Mouse (Mus musculus) CH12.LX (cell line): ENCODE data around the gene Chrne. TPM values are rescaled to one million over a fixed set of nuclear protein-coding genes. Genes with fewer than 3 reads are reported as not detected.

Experiments
- DNase-seq: peaks from one replicate; pipeline ENCODE4 v3.0.0-alpha.2; 2013; ENCODE audit errors: extremely low read depth
- H3K27ac ChIP-seq: 2 replicates; pipeline ENCODE4 v1.5.1; 2012; ENCODE audit warnings: low read depth, mild to moderate bottlenecking, control low read depth, moderate library complexity; ENCODE audit not compliant: insufficient read depth
- H3K27me3 ChIP-seq: replicated peaks from 2 replicates; pipeline ENCODE3; 2012; ENCODE audit warnings: inconsistent platforms
- H3K36me3 ChIP-seq, 2 experiments: replicated peaks in 1 of 2; 2 replicates each; pipeline versions ENCODE3 to v1.6.1; 2012; ENCODE audit warnings: inconsistent platforms in 1 of 2, low read length in 1 of 2, mild to moderate bottlenecking in 1 of 2, mixed read lengths in 1 of 2, moderate library complexity in 1 of 2; ENCODE audit not compliant: control insufficient read depth in 1 of 2, insufficient read depth in 1 of 2
- H3K4me1 ChIP-seq, 2 experiments: 2 replicates each; pipeline ENCODE4 v1.6.1; 2012; ENCODE audit warnings: inconsistent platforms in 1 of 2, moderate library complexity in 1 of 2; ENCODE audit not compliant: insufficient read depth in 2 of 2, control insufficient read depth in 1 of 2
- H3K4me2 ChIP-seq: 2 replicates; pipeline ENCODE4 v1.6.1; 2012; ENCODE audit warnings: low read depth, mild to moderate bottlenecking, control low read depth; ENCODE audit not compliant: poor library complexity, insufficient read depth, severe bottlenecking
- H3K4me3 ChIP-seq, 3 experiments: fragments of 150-350 bp in 1 of 3; sonication (generic) in 1 of 3; replicated peaks in 1 of 3; 2 replicates each; pipeline versions ENCODE3 to v1.5.1; 2011 to 2012; ENCODE audit warnings: low read depth in 2 of 3, low read length in 2 of 3, mild to moderate bottlenecking in 2 of 3, moderate library complexity in 2 of 3, control low read depth in 1 of 3, improper control_type of control experiment in 1 of 3, inconsistent platforms in 1 of 3, mixed read lengths in 1 of 3; ENCODE audit not compliant: poor library complexity in 1 of 3
- H3K79me2 ChIP-seq: replicated peaks from 2 replicates; pipeline ENCODE4 v1.6.1; 2012; ENCODE audit warnings: mild to moderate bottlenecking, moderate library complexity; ENCODE audit not compliant: control insufficient read depth, poor library complexity, insufficient read depth, severe bottlenecking; ENCODE audit errors: extremely low read depth
- H3K9ac ChIP-seq: 2 replicates; pipeline ENCODE4 v1.6.1; 2012; ENCODE audit warnings: low read depth, mild to moderate bottlenecking, control low read depth, moderate library complexity; ENCODE audit not compliant: insufficient read depth
- H3K9me3 ChIP-seq: replicated peaks from 2 replicates; pipeline ENCODE3; 2012; ENCODE audit warnings: low read length, inconsistent platforms, mixed read lengths
- BHLHE40 ChIP-seq: IDR thresholded peaks from 2 replicates; pipeline ENCODE4 v1.6.1; 2011; ENCODE audit warnings: mild to moderate bottlenecking, low read depth, low read length, improper control_type of control experiment
- CHD1 ChIP-seq: IDR thresholded peaks from 2 replicates; pipeline ENCODE4 v1.6.1; 2012; ENCODE audit warnings: low read depth, low read length, improper control_type of control experiment, inconsistent platforms
- CHD2 ChIP-seq: IDR thresholded peaks from 2 replicates; pipeline ENCODE4 v1.6.1; 2011; ENCODE audit warnings: low read length, improper control_type of control experiment
- CTCF ChIP-seq, 2 experiments: IDR thresholded peaks in 1 of 2; conservative IDR thresholded peaks in 1 of 2; 2 replicates each; pipeline ENCODE4 v1.5.1; 2011 to 2012; ENCODE audit warnings: low read depth in 2 of 2, low read length in 2 of 2, improper control_type of control experiment in 1 of 2, inconsistent platforms in 1 of 2, mild to moderate bottlenecking in 1 of 2, moderate library complexity in 1 of 2
- ETS1 ChIP-seq: conservative IDR thresholded peaks from 2 replicates; pipeline ENCODE4 v1.6.1; 2012; ENCODE audit warnings: low read depth, mild to moderate bottlenecking, inconsistent platforms, low read length, improper control_type of control experiment, moderate library complexity
- HCFC1 ChIP-seq: IDR thresholded peaks from 2 replicates; pipeline ENCODE4 v1.6.1; 2012; ENCODE audit warnings: low read depth, mild to moderate bottlenecking, inconsistent platforms, low read length, improper control_type of control experiment
- MAZ ChIP-seq: IDR thresholded peaks from 2 replicates; pipeline ENCODE4 v1.6.1; 2012; ENCODE audit warnings: low read depth, mild to moderate bottlenecking, inconsistent platforms, low read length, improper control_type of control experiment, moderate library complexity
- MEF2A ChIP-seq: IDR thresholded peaks from 2 replicates; pipeline ENCODE4 v1.6.1; 2014; ENCODE audit warnings: low read depth, mild to moderate bottlenecking, inconsistent platforms, low read length, improper control_type of control experiment, borderline replicate concordance
- PAX5 ChIP-seq: IDR thresholded peaks from 2 replicates; pipeline ENCODE4 v1.6.1; 2012; ENCODE audit warnings: low read length, inconsistent platforms, mixed read lengths
- RCOR1 ChIP-seq: conservative IDR thresholded peaks from 2 replicates; pipeline ENCODE4 v1.6.1; 2012; ENCODE audit warnings: low read depth, mild to moderate bottlenecking, inconsistent platforms, low read length, improper control_type of control experiment
- TBP ChIP-seq: conservative IDR thresholded peaks from 2 replicates; pipeline ENCODE4 v1.6.1; 2011; ENCODE audit warnings: low read depth, low read length, improper control_type of control experiment
- USF1 ChIP-seq: IDR thresholded peaks from 2 replicates; pipeline ENCODE4 v1.6.1; 2014; ENCODE audit warnings: low read depth, mild to moderate bottlenecking, inconsistent platforms, low read length, improper control_type of control experiment
- USF2 ChIP-seq: conservative IDR thresholded peaks from 2 replicates; pipeline ENCODE4 v1.6.1; 2011; ENCODE audit warnings: low read depth, low read length, improper control_type of control experiment
- ZC3H11A ChIP-seq: IDR thresholded peaks from 2 replicates; pipeline ENCODE4 v1.6.1; 2012; ENCODE audit warnings: low read depth, mild to moderate bottlenecking, inconsistent platforms, low read length, improper control_type of control experiment
- ZNF384 ChIP-seq: IDR thresholded peaks from 2 replicates; pipeline ENCODE4 v1.6.1; 2012; ENCODE audit warnings: low read depth, low read length, improper control_type of control experiment, inconsistent platforms
- dilution Hi-C: fragments of 300-500 bp; cut with MboI; formaldehyde crosslinking; loops from 2 replicates; pipeline ENCODE4 v1.14.3; 2020; ENCODE audit warnings: low sequenced_read_pairs; ENCODE audit not compliant: extremely low pct_unique_long_range_greater_than_20kb, extremely low pct_ligation_motif_present
- in situ Hi-C: fragments of 300-500 bp; cut with MboI; formaldehyde crosslinking; loops from 3 replicates; pipeline ENCODE4 v1.14.3; 2019; ENCODE audit warnings: low sequenced_read_pairs, low pct_ligation_motif_present, low pct_unique_long_range_greater_than_20kb, mixed read lengths
- polyA plus RNA-seq: library from polyadenylated mRNA; unstranded; fragments of >175 nt; gene quantifications from 2 replicates; pipeline ENCODE4 v1.2.1, GENCODE M21; 2012; ENCODE audit warnings: low read depth; ENCODE audit not compliant: insufficient read length
- total RNA-seq, 2 experiments: library from RNA; depleted of rRNA; stranded (reverse); fragments of 300-350 nt in 1 of 2; fragments of >200 nt in 1 of 2; gene quantifications; 2 replicates each; pipeline ENCODE4 v1.2.3; 2012 to 2014

Chrne gene
- total and polyA plus RNA-seq, 3 experiments, result not detected

DNA sequence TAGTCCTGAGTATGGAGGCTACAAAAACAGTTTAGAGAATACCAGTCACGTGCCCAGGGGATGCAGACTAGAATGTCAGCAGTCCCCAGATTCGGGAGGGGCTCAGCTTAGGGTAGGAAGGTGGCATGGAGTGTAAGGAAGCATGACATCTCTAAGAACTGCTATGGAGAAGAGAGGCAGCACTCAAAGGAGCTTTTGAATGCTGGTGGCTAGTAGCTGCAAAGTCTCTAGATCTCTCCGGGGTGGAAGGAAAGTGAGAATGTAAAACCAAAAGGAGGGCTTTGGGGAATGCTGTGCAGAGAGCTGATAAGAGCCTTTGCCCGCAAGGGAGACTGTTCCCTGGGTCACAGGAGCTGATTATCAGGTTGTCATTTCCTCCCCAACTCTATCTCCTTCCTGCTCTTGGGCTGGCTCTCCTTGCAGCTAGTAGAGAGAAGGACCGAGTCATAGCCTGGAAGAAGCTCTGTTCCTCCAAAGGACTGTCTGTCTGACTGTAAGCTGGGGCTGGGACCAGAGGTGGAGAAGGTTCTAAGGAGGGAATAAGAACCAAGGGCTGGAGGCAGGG lies 19.8 kb upstream of the Chrne start, which contains the start of gene Gp1ba:
Gene Gp1ba, plus strand, starts transcription at position 409 of the 565 bp plus-strand sequence.
- Histone ChIP-seq H3K9ac (no peak within 1 kb of the TSS), H3K79me2 (no peaks in the 10 kb centered on the region), H3K27me3 (no peaks in the 10 kb centered on the region), H3K36me3 (peaks cover 0 to 27% of the 10 kb centered on the region in 2 experiments), H3K4me1 (no peaks in the 10 kb centered on the region), H3K27ac (no peak within 1 kb of the TSS), H3K4me2 (no peak within 1 kb of the TSS), H3K4me3 (no peak within 1 kb of the TSS), H3K9me3 (no peaks in the 10 kb centered on the region)
- dilution Hi-C loops, result no loop called here
- TF ChIP-seq CHD1 (no peak), BHLHE40 (no peak), CTCF (conservative IDR thresholded peaks at IDR 0.05 in 1 of 2, IDR thresholded peaks at IDR 0.05 in 1 of 2; ENCODE audit: low read depth in 2 of 2, low read length in 2 of 2) (no peak), MAZ (no peak), USF2 (no peak), PAX5 (no peak), ZC3H11A (no peak), ZNF384 (no peak)
- in situ Hi-C loops, result no loop called here
- no peak for DNase-seq

- H3K4me2 ChIP-seq, result no peak overlapping the region
- no peaks in the 10 kb centered on the region for H3K79me2 ChIP-seq
- H3K9me3 ChIP-seq, result no peaks in the 10 kb centered on the region
- TF ChIP-seq CHD2 (no peak), ETS1 (no peak), TBP (no peak), USF2 (no peak), HCFC1 (no peak), MEF2A (no peak), USF1 (no peak), RCOR1 (no peak), CHD1 (no peak)
- no peak overlapping the region for H3K9ac ChIP-seq
- no peak for DNase-seq
- no peak overlapping the region for H3K4me3 ChIP-seq
- no peaks in the 10 kb centered on the region for H3K27me3 ChIP-seq
- no peak overlapping the region for H3K27ac ChIP-seq
- in situ Hi-C loops, result no loop called here
- dilution Hi-C loops, result no loop called here
- no peaks in the 10 kb centered on the region for H3K4me1 ChIP-seq
- H3K36me3 ChIP-seq, result peaks cover 0 to 23% of the 10 kb centered on the region in 2 experiments
These were observed 19.3 kb upstream of the Chrne start for GRCm38 (mm10) chr11:70638293-70638692.
